Mouse (Mus musculus) spleen, adult 2 months (tissue): ENCODE data around the gene Ndufa5. TPM values are rescaled to one million over a fixed set of nuclear protein-coding genes. Genes with fewer than 3 reads are reported as not detected.

Experiments used
- DNase-seq, 2 experiments: peaks; one replicate each; pipeline versions ENCODE4 v3.0.0 to v3.0.0-alpha.2; 2012 to 2021; ENCODE audit warnings: low spot score in 2 of 2, low read depth in 1 of 2
- H3K27ac ChIP-seq: fragments of 200-500 bp; 2 replicates; pipeline ENCODE4 v1.5.1; 2012; ENCODE audit warnings: low read length, inconsistent platforms; ENCODE audit not compliant: insufficient read depth
- H3K27me3 ChIP-seq: fragments of 200-500 bp; 2 replicates; pipeline ENCODE4 v1.6.1; 2012; ENCODE audit warnings: mild to moderate bottlenecking, moderate library complexity, low read length, inconsistent platforms; ENCODE audit not compliant: control insufficient read depth, insufficient read depth
- H3K36me3 ChIP-seq: fragments of 200-500 bp; 2 replicates; pipeline ENCODE4 v1.6.1; 2012; ENCODE audit warnings: mild to moderate bottlenecking, low read length, inconsistent platforms; ENCODE audit not compliant: control insufficient read depth, insufficient read depth
- H3K4me1 ChIP-seq: fragments of 200-500 bp; 2 replicates; pipeline ENCODE4 v1.6.1; 2011; ENCODE audit warnings: inconsistent platforms; ENCODE audit not compliant: control insufficient read depth, insufficient read depth, insufficient read length
- H3K4me3 ChIP-seq: fragments of 200-500 bp; 2 replicates; pipeline ENCODE4 v1.5.1; 2011; ENCODE audit warnings: mild to moderate bottlenecking, inconsistent platforms; ENCODE audit not compliant: insufficient read depth, insufficient read length; ENCODE audit errors: extremely low read depth
- CTCF ChIP-seq: fragments of 200-500 bp; IDR thresholded peaks from 2 replicates; pipeline ENCODE4 v1.5.1; 2011; ENCODE audit warnings: mild to moderate bottlenecking, inconsistent platforms; ENCODE audit not compliant: insufficient read depth, insufficient read length, insufficient replicate concordance; ENCODE audit errors: extremely low read depth
- POLR2A ChIP-seq: fragments of 200-500 bp; IDR thresholded peaks from 2 replicates; pipeline ENCODE4 v1.6.1; 2011; ENCODE audit warnings: low read depth, low read length, inconsistent platforms
- WGBS: fragments of 180-500 bp; shearing (Covaris S2); methylation state at CpG from one replicate; pipeline ENCODE4 v1.1.7; 2018; 5-methylcytosine and 5-hydroxymethylcytosine counted together
- polyA plus RNA-seq: library from polyadenylated mRNA; depleted of rRNA; stranded (reverse); fragments of >200 nt; gene quantifications from 2 replicates; pipeline ENCODE4 v1.2.3, GENCODE M21; 2012; rRNA removed

Gene Ndufa5
- polyA plus RNA-seq, result 0.58 and 0.92 TPM in 2 replicates

GRCm38 (mm10) chr6:24527155-24528063 lies at the start of gene Ndufa5:
TSS of gene Ndufa5 (minus strand) at chr6:24528013.
- Histone ChIP-seq H3K27ac (peak within 1 kb of the TSS; percentile 49; the same call in 1 of the 2 replicates), H3K4me1 (peaks cover 6% of the 10 kb centered on the region; the same call in 1 of the 2 replicates), H3K4me3 (peak within 1 kb of the TSS; percentile 89), H3K27me3 (no peaks in the 10 kb centered on the region), H3K36me3 (peaks cover 1% of the 10 kb centered on the region; the same call in 1 of the 2 replicates)
- WGBS, result under 1% methylated on average over 53 of the region's 53 CpGs
- TF ChIP-seq POLR2A (peak; percentile 2), CTCF (no peak)
- DNase-seq, result peak; percentile 91 to 93

DNA sequence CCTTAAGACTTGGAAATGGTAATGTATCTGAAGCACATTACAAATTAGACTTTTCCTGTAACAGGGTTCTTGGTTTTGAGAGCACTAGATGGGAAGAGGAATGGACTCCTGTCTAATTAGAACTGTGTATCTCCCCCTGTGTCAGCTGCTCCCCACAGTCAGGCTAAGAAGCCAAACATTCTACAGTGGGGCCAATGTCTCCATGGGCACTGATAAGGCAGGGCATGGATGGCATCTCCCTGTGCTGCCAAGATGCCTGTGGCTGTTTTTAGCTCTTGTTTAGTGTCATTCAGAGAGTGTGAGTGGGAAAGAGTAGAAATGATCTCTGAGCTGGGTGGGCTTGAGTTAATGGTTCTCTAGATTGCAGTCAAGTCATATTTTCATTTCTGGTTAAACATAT lies 45.5 kb upstream of the Ndufa5 start:
- H3K27me3 ChIP-seq, result no peaks in the 10 kb centered on the region
- no peak for TF ChIP-seq POLR2A
- no peak for TF ChIP-seq CTCF
- no peak overlapping the region for H3K27ac ChIP-seq
- no peaks in the 10 kb centered on the region for H3K36me3 ChIP-seq
- no peak overlapping the region for H3K4me3 ChIP-seq
- no peaks in the 10 kb centered on the region for H3K4me1 ChIP-seq
- DNase-seq, result no peak

- Histone ChIP-seq H3K4me3 (no peak overlapping the region), H3K27me3 (no peaks in the 10 kb centered on the region), H3K36me3 (no peaks in the 10 kb centered on the region), H3K27ac (no peak overlapping the region), H3K4me1 (no peaks in the 10 kb centered on the region)
- no peak for DNase-seq
- no peak for TF ChIP-seq CTCF
- TF ChIP-seq POLR2A, result no peak
- 93% methylated on average over 14 of the region's 14 CpGs for WGBS
Observed at GRCm38 (mm10) chr6:24572431-24572830, 44.6 kb upstream of the Ndufa5 start.

- WGBS, result 62% methylated on average over 6 of the region's 6 CpGs
Observed at GRCm38 (mm10) chr6:24571126-24571525, 43.3 kb upstream of the Ndufa5 start.

GRCm38 (mm10) chr6:24570278-24570677 lies 42.5 kb upstream of the Ndufa5 start:
- Histone ChIP-seq H3K27ac (no peak overlapping the region), H3K27me3 (no peaks in the 10 kb centered on the region), H3K4me1 (no peaks in the 10 kb centered on the region), H3K4me3 (no peak overlapping the region), H3K36me3 (no peaks in the 10 kb centered on the region)
- DNase-seq, result no peak
- TF ChIP-seq POLR2A (no peak), CTCF (no peak)
- whole genome bisulfite sequencing, result 85% methylated on average over 11 of the region's 11 CpGs

More at GRCm38 (mm10) chr6:24571126-24571525, 43.3 kb upstream of the Ndufa5 start:
- Histone ChIP-seq H3K4me3 (no peak overlapping the region), H3K36me3 (no peaks in the 10 kb centered on the region), H3K27ac (no peak overlapping the region), H3K27me3 (no peaks in the 10 kb centered on the region), H3K4me1 (no peaks in the 10 kb centered on the region)
- DNase-seq, result no peak
- TF ChIP-seq CTCF (no peak), POLR2A (no peak)

DNA sequence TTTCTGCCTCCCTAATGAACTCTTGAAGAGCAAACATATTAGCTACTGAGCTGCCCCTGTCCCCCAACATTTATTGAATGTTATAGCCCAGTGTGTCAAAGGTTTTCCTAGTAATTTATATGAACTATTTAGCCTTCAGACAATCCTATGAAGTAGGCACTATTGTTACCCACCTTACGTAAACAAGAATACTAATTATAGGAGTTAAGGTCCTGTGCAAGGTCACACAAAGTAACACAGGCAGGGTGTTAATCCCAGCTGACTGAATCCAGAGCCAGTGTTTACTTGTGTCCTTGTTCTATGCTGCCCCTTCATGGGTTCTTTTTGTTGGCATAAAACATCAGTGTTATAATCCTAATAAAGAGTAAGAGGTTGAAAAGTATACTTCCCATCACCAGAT lies 41.9 kb upstream of the Ndufa5 start:
- 92% methylated on average over 1 of the region's 1 CpGs for WGBS
- Histone ChIP-seq H3K4me3 (no peak overlapping the region), H3K27me3 (no peaks in the 10 kb centered on the region), H3K36me3 (no peaks in the 10 kb centered on the region), H3K4me1 (no peaks in the 10 kb centered on the region), H3K27ac (no peak overlapping the region)
- no peak for DNase-seq
- TF ChIP-seq POLR2A, result no peak
- no peak for TF ChIP-seq CTCF

- TF ChIP-seq CTCF (no peak), POLR2A (no peak)
- DNase-seq, result no peak
- no peaks in the 10 kb centered on the region for H3K36me3 ChIP-seq
- H3K4me3 ChIP-seq, result no peak overlapping the region
- H3K27ac ChIP-seq, result no peak overlapping the region
- H3K27me3 ChIP-seq, result no peaks in the 10 kb centered on the region
- WGBS, result 86% methylated on average over 5 of the region's 5 CpGs
- no peaks in the 10 kb centered on the region for H3K4me1 ChIP-seq
Observed at GRCm38 (mm10) chr6:24568963-24569362, 41.1 kb upstream of the Ndufa5 start.
